Mouse (Mus musculus) thymus, postnatal 4 days (tissue): ENCODE results near the gene Hmgb4.

ENCODE experiments used
- DNase-seq: peaks from one replicate; pipeline ENCODE4 v3.0.0; 2021

The Hmgb4 gene

DNA sequence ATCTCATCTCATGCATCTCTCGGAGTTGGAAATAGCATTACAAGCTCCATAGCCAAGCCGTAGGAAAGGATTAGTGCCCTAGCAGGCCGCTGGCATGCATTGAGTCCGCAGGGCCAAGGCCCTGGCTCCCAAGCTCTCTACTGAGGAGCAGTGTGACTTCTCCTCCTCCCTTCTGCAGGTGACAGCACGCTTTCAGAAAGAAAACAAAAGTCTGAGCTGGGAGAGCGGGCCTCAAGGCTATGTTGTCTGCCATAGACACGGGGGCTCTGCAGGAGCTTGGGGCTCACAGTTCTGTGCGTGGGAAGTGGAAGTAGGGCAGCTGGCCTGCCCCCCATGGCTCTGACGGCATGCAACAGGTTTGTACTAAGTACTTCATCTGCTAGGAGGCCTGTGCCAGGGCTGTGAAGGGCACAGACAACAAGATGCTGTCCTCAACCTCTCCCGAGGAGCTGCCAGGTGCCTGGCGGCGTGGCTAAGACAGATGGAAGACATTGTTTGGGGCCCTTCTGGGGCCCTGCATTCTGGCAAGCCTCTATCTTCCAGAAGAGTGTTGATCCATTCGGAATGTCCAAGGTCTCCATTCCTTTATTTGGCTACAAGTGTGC, 42.7 kb downstream of the Hmgb4 start:
- DNase-seq, result no peak
